Mouse (Mus musculus): ENCODE measurements at regions not wholly inside any gene's neighbourhood (a gene's known extent, or its start where the extent isn't known, plus 50 kb on each side); places are given as distances from the start of the nearest gene placed in this dataset.

GRCm38 (mm10) chr17:47234343-47234742, 134.3 kb upstream of the Mrps10 start:
- no peak for DNase-seq
- intact Hi-C loops (cut with DNase I; ENCODE audit: low total_unique reads): no loop called here

- intact Hi-C loops (cut with DNase I; ENCODE audit: low total_unique reads): no loop called here
- no peak for DNase-seq
Measured at GRCm38 (mm10) chr17:47233003-47233678, 135.5 kb upstream of the Mrps10 start.

GRCm38 (mm10) chr17:47230715-47231114, 138.0 kb upstream of the Mrps10 start:
- DNase-seq: no peak
- intact Hi-C loops (cut with DNase I; ENCODE audit: low total_unique reads): no loop called here

GRCm38 (mm10) chr17:47226391-47226790, 142.3 kb upstream of the Mrps10 start:
- intact Hi-C loops (cut with DNase I; ENCODE audit: low total_unique reads): no loop called here
- no peak for DNase-seq

- DNase-seq: no peak
- intact Hi-C loops (cut with DNase I; ENCODE audit: low total_unique reads): no loop called here
Measured at GRCm38 (mm10) chr17:47225306-47226269, 143.1 kb upstream of the Mrps10 start.

GRCm38 (mm10) chr17:47221068-47221796, 147.5 kb upstream of the Mrps10 start:
- intact Hi-C loops (cut with DNase I; ENCODE audit: low total_unique reads): no loop called here
- no peak for DNase-seq

GRCm38 (mm10) chr17:47219846-47220245, 148.8 kb upstream of the Mrps10 start:
- intact Hi-C loops (cut with DNase I; ENCODE audit: low total_unique reads): no loop called here
- no peak for DNase-seq

GRCm38 (mm10) chr17:47216490-47216889, 152.2 kb upstream of the Mrps10 start:
- intact Hi-C loops (cut with DNase I; ENCODE audit: low total_unique reads): no loop called here
- DNase-seq: no peak

GRCm38 (mm10) chr17:47215841-47216240, 152.8 kb upstream of the Mrps10 start:
- no peak for DNase-seq
- intact Hi-C loops (cut with DNase I; ENCODE audit: low total_unique reads): no loop called here

- DNase-seq: no peak
- intact Hi-C loops (cut with DNase I; ENCODE audit: low total_unique reads): no loop called here
Measured at GRCm38 (mm10) chr17:47214111-47214510, 154.6 kb upstream of the Mrps10 start.

GRCm38 (mm10) chr17:47210441-47211196, 158.1 kb upstream of the Mrps10 start:
- intact Hi-C loops (cut with DNase I; ENCODE audit: low total_unique reads): no loop called here
- no peak for DNase-seq

- DNase-seq: no peak
- intact Hi-C loops (cut with DNase I; ENCODE audit: low total_unique reads): no loop called here
Measured at GRCm38 (mm10) chr17:47208886-47209585, 159.7 kb upstream of the Mrps10 start.

- intact Hi-C loops (cut with DNase I; ENCODE audit: low total_unique reads): no loop called here
- DNase-seq: no peak
Measured at GRCm38 (mm10) chr17:47207471-47207870, 161.2 kb upstream of the Mrps10 start.

GRCm38 (mm10) chr17:47204470-47205162, 164.1 kb upstream of the Mrps10 start:
- DNase-seq: no peak
- intact Hi-C loops (cut with DNase I; ENCODE audit: low total_unique reads): no loop called here

GRCm38 (mm10) chr17:47199206-47199605, 169.5 kb upstream of the Mrps10 start:
- no peak for DNase-seq

GRCm38 (mm10) chr17:47197957-47198356, 170.7 kb upstream of the Mrps10 start:
- DNase-seq: no peak
- intact Hi-C loops (cut with DNase I; ENCODE audit: low total_unique reads): no loop called here

More at GRCm38 (mm10) chr17:47199206-47199605, 169.5 kb upstream of the Mrps10 start:
- intact Hi-C loops (cut with DNase I; ENCODE audit: low total_unique reads): no loop called here

- DNase-seq: no peak
- intact Hi-C loops (cut with DNase I; ENCODE audit: low total_unique reads): no loop called here
Measured at GRCm38 (mm10) chr17:47196992-47197391, 171.7 kb upstream of the Mrps10 start.

- DNase-seq: no peak
- intact Hi-C loops (cut with DNase I; ENCODE audit: low total_unique reads): no loop called here
Measured at GRCm38 (mm10) chr17:47195981-47196380, 172.7 kb upstream of the Mrps10 start.
